In genomic region chr4:139258621-139259301, GRCm38 (mm10) we compare ENCODE assay signal across 9 mouse cellular contexts. TPM values are rescaled to one million over a fixed set of nuclear protein-coding genes. Genes with fewer than 3 reads are reported as not detected.
DNase-seq lines count a peak whose midpoint lies in the region; ATAC-seq and TF ChIP-seq lines count a peak whose summit lies in the region.
"Had no signal": no experiment of that assay in that cellular context is flagged by ENCODE, and none has a peak within 500 bp of the region (broad histone marks: within the 10 kb centered on the region; RNA-seq: fewer than 3 reads in every experiment).

No protein-coding gene starts in this region.

- TF ChIP-seq CTCF in forebrain, postnatal 0 days (IDR thresholded peaks at IDR 0.05; ENCODE audit: low read depth), result no peak

- DNase-seq in forebrain, postnatal 0 days, result no peak
- no peak for DNase-seq in forebrain, embryonic 11.5 days (ENCODE audit: low spot score)
- DNase-seq in neural tube, embryonic 10.5 days (ENCODE audit: extremely low spot score, low spot score), result no peak
- no peak for DNase-seq in embryo, embryonic 10 days (ENCODE audit: low spot score)
- DNase-seq in adrenal gland, adult 8-10 months, result no peak

- no peak overlapping the region for H3K4me3 ChIP-seq in forebrain, postnatal 0 days (ENCODE audit: low read depth, low read length)
- H3K4me3 ChIP-seq in forebrain, embryonic 11.5 days (ENCODE audit: low read depth, low read length), result no peak overlapping the region
- no peak overlapping the region for H3K4me3 ChIP-seq in neural tube, embryonic 13.5 days
- H3K4me3 ChIP-seq in lung, embryonic 16.5 days (ENCODE audit: low read length), result no peak overlapping the region
- H3K4me3 ChIP-seq in stomach, embryonic 16.5 days (replicated peaks; ENCODE audit: low read length), result no peak overlapping the region
- H3K4me3 ChIP-seq: heart, embryonic 12.5 days had no signal

- 84% methylated on average over 6 of the region's 6 CpGs for WGBS in forebrain, postnatal 0 days
- 89% methylated on average over 6 of the region's 6 CpGs for WGBS in forebrain, embryonic 11.5 days
- WGBS in neural tube, embryonic 13.5 days, result 92% methylated on average over 6 of the region's 6 CpGs
- WGBS in lung, embryonic 16.5 days, result 54% methylated on average over 6 of the region's 6 CpGs
- WGBS in stomach, embryonic 16.5 days, result 54% methylated on average over 6 of the region's 6 CpGs

- H3K36me3 ChIP-seq in forebrain, postnatal 0 days (ENCODE audit: insufficient read depth), result peaks cover 54% of the 10 kb centered on the region
- H3K36me3 ChIP-seq in forebrain, embryonic 11.5 days (ENCODE audit: control insufficient read depth, insufficient read depth, low read length), result no peaks in the 10 kb centered on the region; the same call in 1 of the 2 replicates
- H3K36me3 ChIP-seq in neural tube, embryonic 13.5 days, result peaks cover 66% of the 10 kb centered on the region
- H3K36me3 ChIP-seq in lung, embryonic 16.5 days (ENCODE audit: control insufficient read depth, insufficient read depth, low read length), result peaks cover 25% of the 10 kb centered on the region
- peaks cover 7% of the 10 kb centered on the region for H3K36me3 ChIP-seq in stomach, embryonic 16.5 days (ENCODE audit: control insufficient read depth, insufficient read depth, low read length)

- H3K9me3 ChIP-seq in forebrain, postnatal 0 days (ENCODE audit: low read length), result no peaks in the 10 kb centered on the region
- H3K9me3 ChIP-seq in forebrain, embryonic 11.5 days (ENCODE audit: control insufficient read depth, low read length), result no peaks in the 10 kb centered on the region
- no peaks in the 10 kb centered on the region for H3K9me3 ChIP-seq in neural tube, embryonic 13.5 days
- H3K9me3 ChIP-seq in lung, embryonic 16.5 days (ENCODE audit: control insufficient read depth, low read length), result no peaks in the 10 kb centered on the region
- H3K9me3 ChIP-seq in stomach, embryonic 16.5 days (replicated peaks; ENCODE audit: control insufficient read depth, low read length), result no peaks in the 10 kb centered on the region
- H3K9me3 ChIP-seq: heart, embryonic 12.5 days had no signal

- no peaks in the 10 kb centered on the region for H3K27me3 ChIP-seq in forebrain, postnatal 0 days (ENCODE audit: insufficient read depth, low read length)
- no peaks in the 10 kb centered on the region for H3K27me3 ChIP-seq in forebrain, embryonic 11.5 days (ENCODE audit: control insufficient read depth, insufficient read depth, low read length)
- no peaks in the 10 kb centered on the region for H3K27me3 ChIP-seq in neural tube, embryonic 13.5 days
- no peaks in the 10 kb centered on the region for H3K27me3 ChIP-seq in lung, embryonic 16.5 days (ENCODE audit: control insufficient read depth, insufficient read depth, low read depth, low read length)
- H3K27me3 ChIP-seq in stomach, embryonic 16.5 days (ENCODE audit: control insufficient read depth, insufficient read depth, low read length), result no peaks in the 10 kb centered on the region
- H3K27me3 ChIP-seq: heart, embryonic 12.5 days had no signal

- no peak overlapping the region for H3K9ac ChIP-seq in forebrain, postnatal 0 days
- no peak overlapping the region for H3K9ac ChIP-seq in forebrain, embryonic 11.5 days (ENCODE audit: low read length)
- no peak overlapping the region for H3K9ac ChIP-seq in neural tube, embryonic 13.5 days
- H3K9ac ChIP-seq in lung, embryonic 16.5 days (ENCODE audit: low read length), result peak overlapping the region; percentile 31; the same call in 1 of the 2 replicates
- H3K9ac ChIP-seq in stomach, embryonic 16.5 days (ENCODE audit: low read length), result no peak overlapping the region
- H3K9ac ChIP-seq: heart, embryonic 12.5 days had no signal

- H3K4me1 ChIP-seq in forebrain, postnatal 0 days (ENCODE audit: insufficient read depth), result no peaks in the 10 kb centered on the region
- H3K4me1 ChIP-seq in forebrain, embryonic 11.5 days (replicated peaks; ENCODE audit: control insufficient read depth, insufficient read depth, low read length), result no peaks in the 10 kb centered on the region
- no peaks in the 10 kb centered on the region for H3K4me1 ChIP-seq in neural tube, embryonic 13.5 days (replicated peaks)
- peaks cover 22% of the 10 kb centered on the region for H3K4me1 ChIP-seq in lung, embryonic 16.5 days (replicated peaks; ENCODE audit: control insufficient read depth, insufficient read depth, low read length)
- peaks cover 10% of the 10 kb centered on the region; the same call in 1 of the 2 replicates for H3K4me1 ChIP-seq in stomach, embryonic 16.5 days (ENCODE audit: control insufficient read depth, insufficient read depth, low read length)

- H3K4me2 ChIP-seq in forebrain, postnatal 0 days (ENCODE audit: low read depth), result no peak overlapping the region
- no peak overlapping the region for H3K4me2 ChIP-seq in forebrain, embryonic 11.5 days (ENCODE audit: low read depth, low read length, severe bottlenecking)
- H3K4me2 ChIP-seq in neural tube, embryonic 13.5 days, result no peak overlapping the region
- no peak overlapping the region for H3K4me2 ChIP-seq in lung, embryonic 16.5 days (ENCODE audit: low read depth, low read length)
- H3K4me2 ChIP-seq in stomach, embryonic 16.5 days (ENCODE audit: low read depth, low read length), result no peak overlapping the region
- H3K4me2 ChIP-seq: heart, embryonic 12.5 days had no signal

- 0 out of 2 replicates have a peak overlapping the region, but pooled peaks have one; percentile 21 for H3K27ac ChIP-seq in forebrain, postnatal 0 days (ENCODE audit: low read depth, low read length)
- no peak overlapping the region for H3K27ac ChIP-seq in forebrain, embryonic 11.5 days (ENCODE audit: low read depth, low read length)
- peak overlapping the region; percentile 28; the same call in 1 of the 2 replicates for H3K27ac ChIP-seq in neural tube, embryonic 13.5 days (replicated peaks)
- H3K27ac ChIP-seq in lung, embryonic 16.5 days (ENCODE audit: low read length), result peak overlapping the region; percentile 87
- H3K27ac ChIP-seq in stomach, embryonic 16.5 days (ENCODE audit: low read length), result peak overlapping the region; percentile 57

- no peak for ATAC-seq in forebrain, postnatal 0 days
- no peak for ATAC-seq in forebrain, embryonic 11.5 days (replicated peaks; ENCODE audit: low FRiP score)
- no peak for ATAC-seq in neural tube, embryonic 13.5 days (ENCODE audit: low read depth)
- peak; percentile 72 for ATAC-seq in lung, embryonic 16.5 days (ENCODE audit: low read depth)
- peak; percentile 71; the same call in 1 of the 2 replicates for ATAC-seq in stomach, embryonic 16.5 days (ENCODE audit: insufficient read depth, low FRiP score)

RNA-seq across cellular contexts. Expression of gene Pqlc2, which starts 51.7 kb away (rescaled TPM):
- total RNA-seq in forebrain, postnatal 0 days (2014; rRNA removed), result 14.2 and 15.3 TPM in 2 replicates
- polyA plus RNA-seq in forebrain, postnatal 0 days (2015; fragmentation: Nextera tagmentation; extraction: Ambion mirVana), result 10.0 and 12.1 TPM in 2 replicates
- 11.4 and 16.4 TPM in 2 replicates for polyA plus RNA-seq in forebrain, embryonic 11.5 days (2014; fragmentation: Nextera tagmentation; extraction: Ambion mirVana)
- 12.9 and 13.2 TPM in 2 replicates for polyA plus RNA-seq in neural tube, embryonic 13.5 days (2015; fragmentation: Nextera tagmentation; extraction: Ambion mirVana)
- 12.5 and 13.9 TPM in 2 replicates for polyA plus RNA-seq in lung, embryonic 16.5 days (2015; fragmentation: Nextera tagmentation; extraction: Ambion mirVana)
- polyA plus RNA-seq in stomach, embryonic 16.5 days (2015; fragmentation: Nextera tagmentation; extraction: Ambion mirVana), result 14.8 and 18.4 TPM in 2 replicates
- total RNA-seq in adrenal gland, adult 8-10 months (2022), result 10 to 100 TPM; 10.3 to 12.0 (median 11.6) TPM

RNA-seq across cellular contexts. Expression of gene Akr7a5, which starts 51.8 kb away (rescaled TPM):
- total RNA-seq in forebrain, postnatal 0 days (2014; rRNA removed), result 41.1 and 49.7 TPM in 2 replicates
- polyA plus RNA-seq in forebrain, postnatal 0 days (2015; fragmentation: Nextera tagmentation; extraction: Ambion mirVana), result 58.1 and 60.6 TPM in 2 replicates
- polyA plus RNA-seq in forebrain, embryonic 11.5 days (2014; fragmentation: Nextera tagmentation; extraction: Ambion mirVana), result 97.4 and 103 TPM in 2 replicates
- polyA plus RNA-seq in neural tube, embryonic 13.5 days (2015; fragmentation: Nextera tagmentation; extraction: Ambion mirVana), result 55.6 and 58.6 TPM in 2 replicates
- 94.9 and 95.0 TPM in 2 replicates for polyA plus RNA-seq in lung, embryonic 16.5 days (2015; fragmentation: Nextera tagmentation; extraction: Ambion mirVana)
- polyA plus RNA-seq in stomach, embryonic 16.5 days (2015; fragmentation: Nextera tagmentation; extraction: Ambion mirVana), result 105 TPM in 2 replicates
- total RNA-seq in adrenal gland, adult 8-10 months (2022), result 10 to 100 TPM; 65.4 to 73.5 (median 68.8) TPM

Comparison
In these comparisons a context has a peak if more than half of its experiments do, and no peak if none do; other contexts are left out.
1. ATAC-seq: peak in lung, embryonic 16.5 days (single experiment) and stomach, embryonic 16.5 days (single experiment); none in forebrain, postnatal 0 days (single experiment), forebrain, embryonic 11.5 days (single experiment) and neural tube, embryonic 13.5 days (single experiment).